ENCODE assay signal across 15 mouse cellular contexts in the genomic region with DNA sequence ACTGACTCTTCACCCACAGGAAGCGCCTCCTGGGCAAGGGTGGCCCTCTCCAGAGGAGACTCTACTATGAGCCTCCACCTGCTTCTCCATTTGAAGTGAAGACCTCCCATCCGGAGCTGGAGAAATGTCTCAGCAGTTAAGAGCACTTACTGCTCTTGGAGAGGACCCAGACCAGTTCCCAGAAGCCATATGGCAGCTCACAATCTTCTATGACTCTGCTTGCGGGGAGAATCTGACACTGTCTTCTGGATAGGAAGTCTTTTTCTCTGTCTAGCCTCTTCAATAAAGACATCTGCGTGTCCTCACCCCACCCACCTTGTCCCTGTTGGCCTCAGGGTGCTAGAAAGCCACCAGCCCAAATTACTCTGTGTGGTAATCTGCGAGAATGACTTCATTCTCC. TPM values are rescaled to one million over a fixed set of nuclear protein-coding genes. Genes with fewer than 3 reads are reported as not detected.
DNase-seq lines count a peak whose midpoint lies in the region; ATAC-seq lines count a peak whose summit lies in the region.
"Had no signal": no experiment of that assay in that cellular context is flagged by ENCODE, and none has a peak within 500 bp of the region (broad histone marks: within the 10 kb centered on the region; RNA-seq: fewer than 3 reads in every experiment).

No protein-coding gene starts in this region.

- 0 out of 2 replicates have a peak overlapping the region, but pooled peaks have one; percentile 76 for H3K4me3 ChIP-seq in embryonic facial prominence, embryonic 15.5 days (replicated peaks)
- no peak overlapping the region for H3K4me3 ChIP-seq in embryonic facial prominence, embryonic 10.5 days
- H3K4me3 ChIP-seq in intestine, embryonic 16.5 days (ENCODE audit: low read length): no peak overlapping the region
- no peak overlapping the region for H3K4me3 ChIP-seq in intestine, embryonic 15.5 days (replicated peaks)
- H3K4me3 ChIP-seq: midbrain, embryonic 12.5 days had no signal

- H3K36me3 ChIP-seq in embryonic facial prominence, embryonic 15.5 days: no peaks in the 10 kb centered on the region
- H3K36me3 ChIP-seq in embryonic facial prominence, embryonic 10.5 days (replicated peaks): 0 out of 2 replicates have a peak, but pooled peaks cover 4% of the 10 kb centered on the region
- H3K36me3 ChIP-seq in intestine, embryonic 16.5 days (ENCODE audit: control insufficient read depth, insufficient read depth, low read length): no peaks in the 10 kb centered on the region
- no peaks in the 10 kb centered on the region for H3K36me3 ChIP-seq in intestine, embryonic 15.5 days
- H3K36me3 ChIP-seq: G1E; midbrain, embryonic 12.5 days had no signal

- peak overlapping the region; percentile 1; the same call in 1 of the 2 replicates for H3K27ac ChIP-seq in embryonic facial prominence, embryonic 15.5 days (replicated peaks)
- H3K27ac ChIP-seq in embryonic facial prominence, embryonic 10.5 days (replicated peaks): no peak overlapping the region
- peak overlapping the region; percentile 54 for H3K27ac ChIP-seq in intestine, embryonic 16.5 days (ENCODE audit: low read length)
- no peak overlapping the region for H3K27ac ChIP-seq in intestine, embryonic 15.5 days
- H3K27ac ChIP-seq: liver, embryonic 14.5 days; midbrain, embryonic 12.5 days had no signal

- no peak overlapping the region for H3K9ac ChIP-seq in embryonic facial prominence, embryonic 15.5 days
- H3K9ac ChIP-seq in intestine, embryonic 16.5 days (ENCODE audit: low read depth, low read length): no peak overlapping the region
- no peak overlapping the region for H3K9ac ChIP-seq in intestine, embryonic 15.5 days
- H3K9ac ChIP-seq: liver, embryonic 14.5 days; midbrain, embryonic 12.5 days had no signal

- no peak for DNase-seq in embryonic facial prominence, embryonic 10.5 days (ENCODE audit: low spot score)
- peak; percentile 40 for DNase-seq in right cerebral cortex, adult 18-20 months
- DNase-seq in right cerebral cortex, adult 2 months (ENCODE audit: low spot score in 2 of 2): no peak
- no peak for DNase-seq in testis, postnatal 10 days (ENCODE audit: low spot score)
- DNase-seq in thymus, postnatal 36 days: no peak
- DNase-seq: adrenal gland, postnatal 10 days; left cerebral cortex, postnatal 4 days; lung, postnatal 4 days had no signal

- H3K9me3 ChIP-seq in embryonic facial prominence, embryonic 15.5 days (replicated peaks): no peaks in the 10 kb centered on the region
- no peaks in the 10 kb centered on the region for H3K9me3 ChIP-seq in embryonic facial prominence, embryonic 10.5 days
- no peaks in the 10 kb centered on the region for H3K9me3 ChIP-seq in intestine, embryonic 16.5 days (ENCODE audit: control insufficient read depth, low read length)
- no peaks in the 10 kb centered on the region for H3K9me3 ChIP-seq in intestine, embryonic 15.5 days
- H3K9me3 ChIP-seq: G1E; midbrain, embryonic 12.5 days had no signal

- H3K27me3 ChIP-seq in embryonic facial prominence, embryonic 15.5 days: no peaks in the 10 kb centered on the region
- H3K27me3 ChIP-seq in embryonic facial prominence, embryonic 10.5 days (replicated peaks; ENCODE audit: low read depth, poor library complexity, severe bottlenecking): peaks cover 29% of the 10 kb centered on the region
- H3K27me3 ChIP-seq in intestine, embryonic 16.5 days (replicated peaks; ENCODE audit: control insufficient read depth, insufficient read depth, low read length): no peaks in the 10 kb centered on the region
- H3K27me3 ChIP-seq in intestine, embryonic 15.5 days (replicated peaks): no peaks in the 10 kb centered on the region

- no peak for ATAC-seq in embryonic facial prominence, embryonic 15.5 days (ENCODE audit: insufficient number of reproducible peaks, low FRiP score, low TSS enrichment, low read depth)
- no peak for ATAC-seq in intestine, embryonic 16.5 days
- no peak for ATAC-seq in intestine, embryonic 15.5 days
- ATAC-seq: hindbrain, embryonic 16.5 days had no signal

- WGBS in embryonic facial prominence, embryonic 15.5 days: 73% methylated on average over 5 of the region's 5 CpGs
- 86% methylated on average over 5 of the region's 5 CpGs for WGBS in embryonic facial prominence, embryonic 10.5 days
- WGBS in intestine, embryonic 16.5 days: 70% methylated on average over 5 of the region's 5 CpGs
- WGBS in intestine, embryonic 15.5 days: 67% methylated on average over 5 of the region's 5 CpGs

- H3K4me1 ChIP-seq in embryonic facial prominence, embryonic 15.5 days: peaks cover 80% of the 10 kb centered on the region
- H3K4me1 ChIP-seq in embryonic facial prominence, embryonic 10.5 days: peaks cover 71% of the 10 kb centered on the region
- H3K4me1 ChIP-seq in intestine, embryonic 16.5 days (ENCODE audit: control insufficient read depth, insufficient read depth, low read length): peaks cover 73% of the 10 kb centered on the region
- peaks cover 84% of the 10 kb centered on the region for H3K4me1 ChIP-seq in intestine, embryonic 15.5 days (replicated peaks)

- 0 out of 2 replicates have a peak overlapping the region, but pooled peaks have one; percentile 66 for H3K4me2 ChIP-seq in embryonic facial prominence, embryonic 15.5 days (replicated peaks)
- no peak overlapping the region for H3K4me2 ChIP-seq in intestine, embryonic 16.5 days (ENCODE audit: low read depth, low read length)
- no peak overlapping the region for H3K4me2 ChIP-seq in intestine, embryonic 15.5 days (replicated peaks)
- H3K4me2 ChIP-seq: midbrain, embryonic 12.5 days had no signal

RNA-seq across cellular contexts. Expression of a gene that starts 4.6 kb away (rescaled TPM):
- 232 and 256 TPM in 2 replicates for polyA plus RNA-seq in embryonic facial prominence, embryonic 15.5 days (2015; fragmentation: Nextera tagmentation; extraction: Ambion mirVana)
- 45.8 and 52.6 TPM in 2 replicates for polyA plus RNA-seq in embryonic facial prominence, embryonic 10.5 days (2016; fragmentation: Nextera tagmentation; extraction: Ambion mirVana)
- polyA plus RNA-seq in intestine, embryonic 16.5 days (2015; fragmentation: Nextera tagmentation; extraction: Ambion mirVana): 165 and 179 TPM in 2 replicates
- 133 and 139 TPM in 2 replicates for polyA plus RNA-seq in intestine, embryonic 15.5 days (2015; fragmentation: Nextera tagmentation; extraction: Ambion mirVana)
- polyA plus RNA-seq: G1E had no signal

RNA-seq across cellular contexts. Expression of a gene that starts 21.7 kb away (rescaled TPM):
- 89.9 and 91.1 TPM in 2 replicates for polyA plus RNA-seq in embryonic facial prominence, embryonic 15.5 days (2015; fragmentation: Nextera tagmentation; extraction: Ambion mirVana)
- polyA plus RNA-seq in embryonic facial prominence, embryonic 10.5 days (2016; fragmentation: Nextera tagmentation; extraction: Ambion mirVana): 34.1 and 34.9 TPM in 2 replicates
- 36.9 and 38.5 TPM in 2 replicates for polyA plus RNA-seq in intestine, embryonic 16.5 days (2015; fragmentation: Nextera tagmentation; extraction: Ambion mirVana)
- 44.1 and 45.4 TPM in 2 replicates for polyA plus RNA-seq in intestine, embryonic 15.5 days (2015; fragmentation: Nextera tagmentation; extraction: Ambion mirVana)
- polyA plus RNA-seq: G1E had no signal

RNA-seq across cellular contexts. Expression of a gene that starts 22.5 kb away (rescaled TPM):
- 212 TPM in 2 replicates for polyA plus RNA-seq in embryonic facial prominence, embryonic 15.5 days (2015; fragmentation: Nextera tagmentation; extraction: Ambion mirVana)
- polyA plus RNA-seq in embryonic facial prominence, embryonic 10.5 days (2016; fragmentation: Nextera tagmentation; extraction: Ambion mirVana): 61.4 and 67.0 TPM in 2 replicates
- 72.7 and 78.1 TPM in 2 replicates for polyA plus RNA-seq in intestine, embryonic 16.5 days (2015; fragmentation: Nextera tagmentation; extraction: Ambion mirVana)
- 84.2 and 86.6 TPM in 2 replicates for polyA plus RNA-seq in intestine, embryonic 15.5 days (2015; fragmentation: Nextera tagmentation; extraction: Ambion mirVana)
- polyA plus RNA-seq: G1E had no signal

RNA-seq across cellular contexts. Expression of a gene that starts 37.0 kb away (rescaled TPM):
- 7.0 and 10.6 TPM in 2 replicates for polyA plus RNA-seq in embryonic facial prominence, embryonic 15.5 days (2015; fragmentation: Nextera tagmentation; extraction: Ambion mirVana)
- polyA plus RNA-seq in embryonic facial prominence, embryonic 10.5 days (2016; fragmentation: Nextera tagmentation; extraction: Ambion mirVana): 14.0 and 14.2 TPM in 2 replicates
- 12.6 and 13.5 TPM in 2 replicates for polyA plus RNA-seq in intestine, embryonic 16.5 days (2015; fragmentation: Nextera tagmentation; extraction: Ambion mirVana)
- polyA plus RNA-seq in intestine, embryonic 15.5 days (2015; fragmentation: Nextera tagmentation; extraction: Ambion mirVana): 13.9 and 15.5 TPM in 2 replicates
- polyA plus RNA-seq: G1E had no signal

RNA-seq across cellular contexts. Expression of a gene that starts 48.6 kb away (rescaled TPM):
- 134 and 135 TPM in 2 replicates for polyA plus RNA-seq in embryonic facial prominence, embryonic 15.5 days (2015; fragmentation: Nextera tagmentation; extraction: Ambion mirVana)
- 150 and 156 TPM in 2 replicates for polyA plus RNA-seq in embryonic facial prominence, embryonic 10.5 days (2016; fragmentation: Nextera tagmentation; extraction: Ambion mirVana)
- 82.5 and 85.8 TPM in 2 replicates for polyA plus RNA-seq in intestine, embryonic 16.5 days (2015; fragmentation: Nextera tagmentation; extraction: Ambion mirVana)
- 94.2 and 100 TPM in 2 replicates for polyA plus RNA-seq in intestine, embryonic 15.5 days (2015; fragmentation: Nextera tagmentation; extraction: Ambion mirVana)

Comparison
In these comparisons a context has a peak if more than half of its experiments do, and no peak if none do; other contexts are left out.
1. H3K27ac ChIP-seq: peak in embryonic facial prominence, embryonic 15.5 days (single experiment) and intestine, embryonic 16.5 days (single experiment); none in embryonic facial prominence, embryonic 10.5 days (single experiment) and intestine, embryonic 15.5 days (single experiment).